Mouse (Mus musculus) limb, embryonic 10.5 days (tissue): ENCODE data around the gene 2310022B05Rik. TPM values are rescaled to one million over a fixed set of nuclear protein-coding genes. Genes with fewer than 3 reads are reported as not detected.

Source experiments
- DNase-seq: peaks from one replicate; pipeline ENCODE4 v3.0.0-alpha.2; 2017; ENCODE audit warnings: low spot score
- H3K27ac ChIP-seq: fragments of 300-500 bp; sonication (generic); 2 replicates; pipeline ENCODE4 v1.5.1; 2016; ENCODE audit warnings: mild to moderate bottlenecking
- H3K27me3 ChIP-seq: fragments of 300-500 bp; sonication (generic); 2 replicates; pipeline ENCODE4 v1.6.1; 2016; ENCODE audit warnings: low read depth, mild to moderate bottlenecking; ENCODE audit not compliant: poor library complexity, severe bottlenecking
- H3K36me3 ChIP-seq: fragments of 300-500 bp; sonication (generic); 2 replicates; pipeline ENCODE4 v1.6.1; 2016; ENCODE audit warnings: mild to moderate bottlenecking, moderate library complexity
- H3K4me1 ChIP-seq: fragments of 300-500 bp; sonication (generic); 2 replicates; pipeline ENCODE4 v1.6.1; 2016
- H3K4me3 ChIP-seq: fragments of 300-500 bp; sonication (generic); 2 replicates; pipeline ENCODE4 v1.5.1; 2016; ENCODE audit warnings: mild to moderate bottlenecking, moderate library complexity
- H3K9me3 ChIP-seq: fragments of 300-500 bp; sonication (generic); replicated peaks from 2 replicates; pipeline ENCODE4 v1.6.1; 2016; ENCODE audit warnings: mild to moderate bottlenecking
- WGBS: fragments of 180-500 bp; shearing (Covaris S2); methylation state at CpG from one replicate; pipeline ENCODE4 v1.1.7; 2016; 5-methylcytosine and 5-hydroxymethylcytosine counted together
- polyA plus RNA-seq: library from polyadenylated mRNA; unstranded; fragments of >200 nt; fragmentation: Nextera tagmentation; extraction: Ambion mirVana; gene quantifications from 2 replicates; pipeline ENCODE4 v1.2.1, GENCODE M21; 2016

Gene 2310022B05Rik
- polyA plus RNA-seq, 1 experiment from 2014 or later: 23.5 TPM

GRCm38 (mm10) chr8:124678246-124678645, 15.1 kb upstream of the 2310022B05Rik start:
- Histone ChIP-seq H3K4me3 (no peak overlapping the region), H3K36me3 (peaks cover 92% of the 10 kb centered on the region), H3K4me1 (no peaks in the 10 kb centered on the region), H3K27me3 (no peaks in the 10 kb centered on the region), H3K9me3 (no peaks in the 10 kb centered on the region), H3K27ac (no peak overlapping the region)
- 94% methylated on average over 13 of the region's 13 CpGs for WGBS
- no peak for DNase-seq

GRCm38 (mm10) chr8:124677486-124677885, 14.3 kb upstream of the 2310022B05Rik start:
- Histone ChIP-seq H3K27ac (peak overlapping the region; percentile 73), H3K4me1 (no peaks in the 10 kb centered on the region), H3K27me3 (no peaks in the 10 kb centered on the region), H3K9me3 (no peaks in the 10 kb centered on the region), H3K36me3 (peaks cover 92% of the 10 kb centered on the region), H3K4me3 (no peak overlapping the region)
- DNase-seq: peak; percentile 75
- WGBS: 59% methylated on average over 12 of the region's 12 CpGs

DNA sequence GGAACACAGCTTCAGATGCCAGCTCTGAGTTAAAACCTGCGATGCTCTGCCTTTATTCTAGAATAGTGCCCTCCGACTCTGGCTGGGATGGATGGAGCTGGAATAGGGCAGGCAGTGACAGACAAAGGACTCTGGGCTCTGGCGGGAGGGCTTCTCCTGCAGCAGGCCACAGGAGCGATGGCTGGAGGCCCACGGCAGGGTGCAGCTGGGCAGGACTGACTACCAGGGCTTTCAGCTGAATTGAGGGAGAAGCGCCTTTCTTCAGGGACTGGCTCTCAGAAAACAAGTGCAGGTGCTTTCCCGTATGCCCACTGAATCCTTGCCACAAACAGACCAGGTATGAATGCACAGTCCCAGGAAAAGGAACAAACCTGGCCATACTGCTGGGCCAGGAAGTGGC, 13.9 kb upstream of the 2310022B05Rik start:
- DNase-seq: no peak
- H3K4me3 ChIP-seq: no peak overlapping the region
- 92% methylated on average over 7 of the region's 7 CpGs for WGBS
- H3K9me3 ChIP-seq: no peaks in the 10 kb centered on the region
- H3K27me3 ChIP-seq: no peaks in the 10 kb centered on the region
- H3K27ac ChIP-seq: peak overlapping the region; percentile 73
- peaks cover 92% of the 10 kb centered on the region for H3K36me3 ChIP-seq
- H3K4me1 ChIP-seq: no peaks in the 10 kb centered on the region

DNA sequence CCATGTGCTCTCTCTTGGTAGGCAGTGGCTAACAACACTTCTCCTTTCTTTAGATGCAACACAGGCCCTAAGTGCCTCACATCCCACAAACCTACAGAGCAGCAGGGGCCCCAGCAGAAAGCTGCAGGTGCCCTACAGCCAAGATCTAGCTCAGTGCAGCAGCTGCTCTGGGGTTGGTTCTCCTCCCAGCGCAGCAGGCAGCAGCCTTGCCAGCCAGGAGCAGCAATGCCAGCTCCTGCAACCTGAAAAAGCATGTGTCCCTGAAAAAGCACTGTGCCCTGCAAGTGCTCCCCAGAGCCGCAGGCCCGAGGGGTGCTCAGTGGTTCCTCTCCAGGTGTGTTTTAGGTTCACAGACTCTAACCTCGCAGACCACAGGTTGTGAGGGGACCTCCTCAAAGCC, 13.5 kb upstream of the 2310022B05Rik start:
- Histone ChIP-seq H3K27me3 (no peaks in the 10 kb centered on the region), H3K4me3 (no peak overlapping the region), H3K9me3 (no peaks in the 10 kb centered on the region), H3K36me3 (peaks cover 92% of the 10 kb centered on the region), H3K27ac (peak overlapping the region; percentile 73), H3K4me1 (no peaks in the 10 kb centered on the region)
- WGBS: 96% methylated on average over 4 of the region's 4 CpGs
- DNase-seq: no peak

DNA sequence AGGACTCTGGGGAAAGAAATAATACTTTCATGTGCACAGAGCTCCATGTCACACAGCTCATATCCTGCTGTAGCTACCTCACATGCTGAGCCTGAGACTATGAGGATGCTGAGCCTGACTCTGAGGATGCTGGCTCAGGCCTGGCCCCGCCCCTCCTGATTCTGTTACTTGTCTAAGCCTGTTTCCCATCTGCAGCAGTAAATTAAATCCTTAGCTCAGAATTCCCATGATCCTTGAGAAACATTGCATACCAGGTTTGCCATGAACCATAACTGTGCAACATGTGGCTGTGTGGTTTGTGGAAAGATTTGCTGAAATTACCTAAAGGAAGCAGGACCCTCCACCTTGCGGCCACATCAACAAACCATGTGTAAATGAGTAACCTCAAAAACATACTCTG, 9.2 kb upstream of the 2310022B05Rik start:
- no peak for DNase-seq
- Histone ChIP-seq H3K4me3 (no peak overlapping the region), H3K27me3 (no peaks in the 10 kb centered on the region), H3K4me1 (no peaks in the 10 kb centered on the region), H3K36me3 (peaks cover 68% of the 10 kb centered on the region), H3K27ac (no peak overlapping the region), H3K9me3 (no peaks in the 10 kb centered on the region)
- WGBS: 97% methylated on average over 2 of the region's 2 CpGs

DNA sequence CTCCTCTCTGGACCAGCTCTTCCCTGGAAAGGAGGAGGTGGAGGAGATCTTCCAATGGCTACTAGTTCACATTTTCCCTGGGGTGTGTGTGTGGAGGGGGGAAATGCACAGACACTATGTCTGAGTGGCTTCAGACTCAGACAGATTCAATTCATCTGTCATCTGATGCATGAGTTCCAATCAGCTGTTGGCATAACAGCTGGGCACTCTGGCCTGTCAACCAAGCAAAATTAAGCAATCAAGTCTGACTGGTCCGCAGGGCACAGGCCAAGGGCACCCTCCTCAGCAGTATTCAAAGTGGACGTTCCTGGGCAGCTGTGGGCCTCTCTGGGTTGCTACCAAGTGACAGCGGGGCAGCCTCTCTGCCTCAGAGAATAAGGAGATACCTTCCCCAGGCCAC, 5.6 kb upstream of the 2310022B05Rik start:
- 77% methylated on average over 3 of the region's 3 CpGs for WGBS
- Histone ChIP-seq H3K9me3 (no peaks in the 10 kb centered on the region), H3K4me1 (peaks cover 1% of the 10 kb centered on the region), H3K36me3 (peaks cover 35% of the 10 kb centered on the region), H3K27ac (no peak overlapping the region), H3K27me3 (no peaks in the 10 kb centered on the region), H3K4me3 (no peak overlapping the region)
- DNase-seq: no peak

DNA sequence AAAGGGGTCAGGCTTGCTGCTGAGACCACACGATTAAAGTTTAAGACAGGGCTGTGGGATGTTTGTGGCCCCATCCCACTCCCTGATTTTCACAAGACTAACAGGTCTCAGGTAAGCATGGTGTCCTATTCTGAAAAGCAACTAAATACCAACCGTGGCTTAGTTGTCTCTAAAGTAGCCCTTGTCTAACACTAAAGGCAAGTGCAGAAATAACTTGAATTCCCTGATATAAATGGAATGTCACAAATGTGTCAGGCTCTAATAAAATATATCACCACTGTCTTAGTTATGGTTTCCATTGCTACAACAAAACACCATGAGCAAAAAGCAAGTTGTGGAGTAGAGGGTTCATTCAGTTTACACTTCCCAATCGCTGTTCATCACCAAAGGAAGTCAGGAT, 1.2 kb upstream of the 2310022B05Rik start:
- no peaks in the 10 kb centered on the region for H3K27me3 ChIP-seq
- 0 out of 2 replicates have a peak overlapping the region, but pooled peaks have one; percentile 91 for H3K4me3 ChIP-seq
- 84% methylated on average over 3 of the region's 3 CpGs for WGBS
- no peaks in the 10 kb centered on the region for H3K9me3 ChIP-seq
- peak overlapping the region; percentile 94 for H3K27ac ChIP-seq
- no peak for DNase-seq
- peaks cover 35% of the 10 kb centered on the region for H3K4me1 ChIP-seq
- no peaks in the 10 kb centered on the region for H3K36me3 ChIP-seq

DNA sequence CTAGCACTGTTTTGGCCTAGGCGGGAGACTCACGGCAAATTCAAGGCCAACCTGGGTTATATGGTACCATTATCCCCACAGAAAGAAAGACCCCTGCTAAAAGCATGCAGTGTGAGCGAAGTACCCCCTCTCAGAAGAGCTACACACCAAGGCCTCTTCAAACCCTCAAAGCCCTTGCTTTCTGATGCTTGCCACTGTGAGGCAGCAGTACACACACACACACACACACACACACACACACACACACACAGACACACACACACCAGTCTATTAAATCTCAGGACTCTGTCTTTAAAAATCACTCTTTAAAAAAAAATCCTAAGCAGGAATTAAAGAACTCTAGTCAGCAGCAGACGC, 683 bp upstream of the 2310022B05Rik start:
- no peak for DNase-seq
- Histone ChIP-seq H3K9me3 (no peaks in the 10 kb centered on the region), H3K27me3 (no peaks in the 10 kb centered on the region), H3K4me3 (peak overlapping the region; percentile 91), H3K27ac (peak overlapping the region; percentile 94), H3K36me3 (no peaks in the 10 kb centered on the region), H3K4me1 (peaks cover 35% of the 10 kb centered on the region)
- 53% methylated on average over 4 of the region's 4 CpGs for WGBS

- H3K4me1 ChIP-seq: peaks cover 38% of the 10 kb centered on the region
- H3K27me3 ChIP-seq: no peaks in the 10 kb centered on the region
- H3K27ac ChIP-seq: peak overlapping the region; percentile 94
- H3K36me3 ChIP-seq: peaks cover 6% of the 10 kb centered on the region
- under 1% methylated on average over 49 of the region's 49 CpGs for WGBS
- no peak for DNase-seq
- no peaks in the 10 kb centered on the region for H3K9me3 ChIP-seq
- H3K4me3 ChIP-seq: peak overlapping the region; percentile 91
Observed at GRCm38 (mm10) chr8:124662446-124663111, 590 bp downstream of the 2310022B05Rik start.

DNA sequence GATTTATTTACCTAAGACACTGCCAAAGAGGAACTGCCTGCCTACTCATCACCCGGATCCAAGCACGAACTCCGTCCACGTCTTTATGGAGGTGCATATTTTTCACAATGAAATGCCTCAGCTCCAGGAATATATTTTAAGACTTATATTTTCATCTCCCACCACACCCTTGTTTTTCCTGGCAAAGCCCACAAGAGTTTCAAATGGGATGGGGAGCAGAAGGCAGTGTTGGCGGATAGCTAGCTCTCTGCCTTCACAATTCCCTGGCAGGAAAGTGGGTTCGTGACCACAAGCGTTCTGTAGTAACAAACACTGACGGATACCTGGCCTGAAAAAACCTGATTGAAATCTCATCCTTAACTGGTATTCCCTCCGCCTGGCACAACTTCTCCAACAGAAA, 1.4 kb downstream of the 2310022B05Rik start:
- Histone ChIP-seq H3K27ac (peak overlapping the region; percentile 94; the same call in 1 of the 2 replicates), H3K9me3 (no peaks in the 10 kb centered on the region), H3K27me3 (no peaks in the 10 kb centered on the region), H3K4me1 (peaks cover 39% of the 10 kb centered on the region), H3K4me3 (peak overlapping the region; percentile 91), H3K36me3 (peaks cover 11% of the 10 kb centered on the region)
- no peak for DNase-seq
- 57% methylated on average over 9 of the region's 9 CpGs for WGBS

DNA sequence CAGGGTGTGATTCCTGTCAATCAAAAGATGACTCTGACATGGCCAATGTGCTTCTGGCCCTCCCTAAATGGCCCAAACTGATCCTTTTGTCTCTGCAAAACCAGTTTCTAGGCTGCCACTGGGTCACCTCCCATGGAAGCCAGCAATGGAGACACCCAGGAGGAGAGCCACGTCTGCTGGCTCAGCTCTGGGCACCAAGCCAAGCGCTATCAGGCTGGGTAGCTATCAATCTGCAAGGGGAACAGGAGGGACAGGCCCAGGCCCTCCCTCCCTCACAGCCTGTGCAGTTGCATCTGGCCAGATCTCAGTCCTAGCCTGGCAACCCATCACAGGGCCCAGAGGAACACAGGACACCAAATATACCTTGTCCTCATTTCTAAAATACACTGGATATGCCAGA, 4.8 kb downstream of the 2310022B05Rik start:
- peaks cover 58% of the 10 kb centered on the region for H3K4me1 ChIP-seq
- H3K9me3 ChIP-seq: no peaks in the 10 kb centered on the region
- no peak overlapping the region for H3K4me3 ChIP-seq
- peaks cover 23% of the 10 kb centered on the region for H3K36me3 ChIP-seq
- 83% methylated on average over 2 of the region's 2 CpGs for WGBS
- H3K27ac ChIP-seq: no peak overlapping the region
- DNase-seq: no peak
- no peaks in the 10 kb centered on the region for H3K27me3 ChIP-seq

DNA sequence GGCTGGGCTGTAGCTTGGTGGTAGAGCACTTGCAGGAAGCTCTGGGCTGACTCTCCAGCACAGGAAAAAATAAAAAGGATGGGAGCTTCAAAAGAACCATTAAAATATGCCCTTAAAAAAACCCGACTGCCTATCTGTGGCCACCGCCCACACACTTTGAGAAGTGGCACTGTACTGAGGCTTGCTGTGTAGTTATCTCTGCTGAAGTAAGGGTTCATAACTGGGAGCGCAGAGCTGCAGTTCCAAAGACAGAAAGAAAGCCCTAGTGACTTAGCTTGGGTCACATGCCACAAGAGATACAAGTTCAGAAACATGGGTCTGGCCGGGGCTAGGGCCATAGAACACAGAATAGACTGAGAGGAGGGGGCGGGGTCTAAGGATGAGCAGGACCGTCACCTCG, 5.2 kb downstream of the 2310022B05Rik start:
- Histone ChIP-seq H3K4me3 (no peak overlapping the region), H3K4me1 (peaks cover 61% of the 10 kb centered on the region), H3K27me3 (no peaks in the 10 kb centered on the region), H3K9me3 (no peaks in the 10 kb centered on the region), H3K27ac (no peak overlapping the region), H3K36me3 (peaks cover 23% of the 10 kb centered on the region)
- DNase-seq: no peak
- 91% methylated on average over 7 of the region's 7 CpGs for WGBS

DNA sequence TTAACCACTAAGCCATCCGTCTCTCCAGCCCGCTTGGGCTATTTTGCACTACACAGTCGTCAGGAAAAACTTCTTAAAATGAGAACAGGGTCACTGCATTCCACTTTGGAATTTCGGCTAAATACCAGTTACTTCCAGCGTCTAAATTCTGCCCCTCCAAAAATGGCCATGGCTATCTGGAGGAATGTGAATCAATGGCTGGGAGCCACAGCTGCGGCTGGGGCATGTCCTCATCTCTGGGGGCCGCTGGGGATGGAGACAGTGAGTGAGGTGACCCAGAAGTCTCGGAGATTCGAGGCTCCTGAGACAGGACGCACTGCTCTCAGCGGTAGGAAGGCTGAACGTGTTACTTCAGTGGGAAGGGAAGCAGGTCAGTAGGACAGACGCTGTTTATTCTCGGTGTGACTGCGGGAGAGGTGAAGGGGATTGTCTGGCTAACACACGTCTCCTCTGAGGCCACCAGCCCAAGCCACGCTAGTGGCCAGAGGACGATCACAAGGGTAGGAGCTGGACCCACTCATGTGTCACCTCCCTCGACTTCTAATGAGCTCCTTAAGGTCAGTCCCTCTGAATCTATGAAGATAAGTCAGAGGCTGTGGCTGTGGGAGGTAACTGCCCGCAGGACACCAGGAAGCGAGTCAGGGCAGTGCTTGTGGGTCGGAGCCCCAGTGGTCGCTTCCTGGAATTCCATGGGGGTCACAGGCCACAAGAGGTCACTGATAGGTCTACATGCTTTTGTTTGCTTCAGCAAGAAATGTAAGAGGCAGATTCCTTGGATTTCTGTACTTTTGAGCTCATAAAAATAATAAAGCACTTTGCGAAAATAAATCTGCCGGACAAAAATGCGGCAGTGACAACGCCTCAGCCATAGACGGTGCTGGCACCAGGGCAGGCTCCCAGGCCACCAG, 9.3 kb downstream of the 2310022B05Rik start:
- Histone ChIP-seq H3K4me1 (peaks cover 40% of the 10 kb centered on the region), H3K27ac (peak overlapping the region; percentile 5), H3K36me3 (peaks cover 49% of the 10 kb centered on the region), H3K4me3 (no peak overlapping the region), H3K27me3 (no peaks in the 10 kb centered on the region), H3K9me3 (no peaks in the 10 kb centered on the region)
- 56% methylated on average over 28 of the region's 28 CpGs for WGBS
- no peak for DNase-seq
